Mouse (Mus musculus): ENCODE data around the gene Timm23. TPM values are rescaled to one million over a fixed set of nuclear protein-coding genes. Genes with fewer than 3 reads are reported as not detected.

Timm23 gene
- total and polyA plus RNA-seq, 3 experiments = 425 to 431 TPM; not detected in 1

- TF ChIP-seq ETS1 (IDR thresholded peaks at IDR 0.05; ENCODE audit: low read depth, low read length) = no peak
- TF ChIP-seq NELFE (IDR thresholded peaks at IDR 0.05; ENCODE audit: low read depth, low read length) = peak; percentile 80
- TF ChIP-seq NRF1 (IDR thresholded peaks at IDR 0.05; ENCODE audit: insufficient read depth, low read depth, low read length, poor library complexity, severe bottlenecking) = peak; percentile 82
- peak; percentile 78 for TF ChIP-seq ZNF384 (IDR thresholded peaks at IDR 0.05; ENCODE audit: low read depth, low read length)
Observed at GRCm38 (mm10) chr14:32159690-32160246, 41.9 kb downstream of the Timm23 start, which contains the start of gene Ncoa4 (continued).

DNA sequence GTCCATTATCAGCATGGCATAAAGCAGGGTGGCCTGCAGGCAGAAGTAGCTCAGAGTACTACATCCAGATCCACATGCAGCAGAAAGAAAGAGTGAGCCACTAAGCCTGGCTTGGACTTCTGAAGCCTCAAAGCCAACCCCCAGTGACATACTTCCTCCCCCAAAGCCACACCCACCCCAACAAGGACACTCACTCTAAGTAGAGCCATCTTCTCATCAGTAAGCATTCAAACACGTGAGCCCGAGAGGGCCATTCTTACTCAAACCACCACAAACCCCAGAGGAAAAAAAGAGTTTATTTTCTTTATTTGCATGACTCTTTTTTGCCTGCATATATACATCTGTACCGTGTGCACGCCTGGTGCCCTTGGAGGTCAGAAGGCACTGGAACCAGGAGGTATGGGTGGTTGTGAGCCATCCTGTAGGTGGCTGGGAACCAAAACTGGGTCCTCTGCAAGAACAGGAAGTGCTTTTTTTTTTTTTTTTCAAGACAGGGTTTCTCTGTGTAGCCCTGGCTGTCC lies 42.5 kb downstream of the Timm23 start:
- H3K9ac ChIP-seq (ENCODE audit: control insufficient read depth, low read depth, low read length, poor library complexity, severe bottlenecking) = peak overlapping the region; percentile 71
- DNase-seq (ENCODE audit: low read depth, low spot score) = peak; percentile 89
- peaks cover 0 to 15% of the 10 kb centered on the region in 2 experiments; a peak in 2 of 4 replicates for H3K4me1 ChIP-seq (ENCODE audit: control insufficient read depth in 1 of 2, insufficient read depth in 2 of 2, low read length in 2 of 2)
- no peak for TF ChIP-seq MAFK (IDR thresholded peaks at IDR 0.05; ENCODE audit: borderline replicate concordance, low read depth, low read length)
- TF ChIP-seq GATA1 (IDR thresholded peaks at IDR 0.05; ENCODE audit: low read depth, low read length) = no peak
- no peak for TF ChIP-seq SMC3 (IDR thresholded peaks at IDR 0.05; ENCODE audit: low read depth, low read length)
- no peak; the same call in 1 of the 2 replicates for TF ChIP-seq POLR2AphosphoS2 (IDR thresholded peaks at IDR 0.05; ENCODE audit: low read length)
- peak; percentile 86 for TF ChIP-seq MYC (IDR thresholded peaks at IDR 0.05; ENCODE audit: low read depth, low read length)
- peak; percentile 67; the same call in 1 of the 2 replicates for TF ChIP-seq NELFE (IDR thresholded peaks at IDR 0.05; ENCODE audit: low read depth, low read length)
- TF ChIP-seq UBTF (IDR thresholded peaks at IDR 0.05; ENCODE audit: borderline replicate concordance, insufficient read depth, low read depth, low read length) = no peak
- no peak for TF ChIP-seq CTCF (IDR thresholded peaks at IDR 0.05 in 2 of 3, conservative IDR thresholded peaks at IDR 0.05 in 1 of 3; ENCODE audit: control insufficient read depth in 1 of 3, insufficient read depth in 1 of 3, low read depth in 2 of 3, low read length in 3 of 3, poor library complexity in 1 of 3, severe bottlenecking in 1 of 3)
- no peak for TF ChIP-seq MEF2A (IDR thresholded peaks at IDR 0.05; ENCODE audit: extremely low read depth, insufficient replicate concordance, low read depth, low read length, poor library complexity, severe bottlenecking)
- TF ChIP-seq RCOR1 (IDR thresholded peaks at IDR 0.05; ENCODE audit: low read depth, low read length) = no peak
- no peak for TF ChIP-seq MAZ (IDR thresholded peaks at IDR 0.05; ENCODE audit: low read depth, low read length)
- TF ChIP-seq ZNF384 (IDR thresholded peaks at IDR 0.05; ENCODE audit: low read depth, low read length) = peak; percentile 93
- no peak for TF ChIP-seq GABPA (IDR thresholded peaks at IDR 0.05; ENCODE audit: low read depth, low read length)
- no peak for TF ChIP-seq CHD2 (IDR thresholded peaks at IDR 0.05; ENCODE audit: low read length)
- TF ChIP-seq ZMIZ1 (IDR thresholded peaks at IDR 0.05; ENCODE audit: low read depth, low read length) = no peak; the same call in 1 of the 2 replicates
- TF ChIP-seq JUND (IDR thresholded peaks at IDR 0.05; ENCODE audit: low read depth, low read length) = no peak
- no peak; the same call in 1 of the 2 replicates for TF ChIP-seq HCFC1 (IDR thresholded peaks at IDR 0.05; ENCODE audit: low read depth, low read length)
- 0 out of 2 replicates have a peak, but pooled peaks have one; percentile 12 for TF ChIP-seq TCF12 (IDR thresholded peaks at IDR 0.05; ENCODE audit: low read depth, low read length)
- TF ChIP-seq EP300 (IDR thresholded peaks at IDR 0.05; ENCODE audit: low read depth in 1 of 2, low read length in 2 of 2) = no peak
- TF ChIP-seq BHLHE40 (IDR thresholded peaks at IDR 0.05; ENCODE audit: borderline replicate concordance, low read depth, low read length) = peak; percentile 51; the same call in 1 of the 2 replicates
- TF ChIP-seq ZKSCAN1 (IDR thresholded peaks at IDR 0.05; ENCODE audit: low read depth, low read length) = no peak
- TF ChIP-seq E2F4 (IDR thresholded peaks at IDR 0.05; ENCODE audit: borderline replicate concordance, low read depth, low read length) = no peak
- peak; percentile 41; the same call in 1 of the 2 replicates for TF ChIP-seq ELF1 (IDR thresholded peaks at IDR 0.05; ENCODE audit: low read depth, low read length)
- no peak for TF ChIP-seq RAD21 (IDR thresholded peaks at IDR 0.05; ENCODE audit: low read depth, low read length)
- no peak for TF ChIP-seq NRF1 (IDR thresholded peaks at IDR 0.05; ENCODE audit: insufficient read depth, low read depth, low read length, poor library complexity, severe bottlenecking)
- TF ChIP-seq ETS1 (IDR thresholded peaks at IDR 0.05; ENCODE audit: low read depth, low read length) = no peak
- TF ChIP-seq USF1 (IDR thresholded peaks at IDR 0.05; ENCODE audit: low read depth, low read length) = peak; percentile 53; the same call in 1 of the 2 replicates
- no peak for TF ChIP-seq CHD1 (IDR thresholded peaks at IDR 0.05; ENCODE audit: low read depth, low read length)
- TF ChIP-seq POLR2AphosphoS5 (IDR thresholded peaks at IDR 0.05; ENCODE audit: borderline replicate concordance, low read depth, low read length) = no peak
- peak; percentile 54 to 81 for TF ChIP-seq POLR2A (IDR thresholded peaks at IDR 0.05; ENCODE audit: control insufficient read depth in 1 of 2, insufficient read depth in 1 of 2, low read depth in 1 of 2, low read length in 2 of 2, poor library complexity in 1 of 2)
- no peak for TF ChIP-seq SIN3A (IDR thresholded peaks at IDR 0.05; ENCODE audit: low read length)
- no peak for TF ChIP-seq KAT2A (conservative IDR thresholded peaks at IDR 0.05; ENCODE audit: low read depth, low read length)

More for the DNA sequence above, 42.5 kb downstream of the Timm23 start:
- Histone ChIP-seq H3K9me3 (replicated peaks; ENCODE audit: insufficient read depth, low read length) (no peaks in the 10 kb centered on the region), H3K4me3 (ENCODE audit: control insufficient read depth in 1 of 2, insufficient read depth in 1 of 2, low read depth in 2 of 2, low read length in 2 of 2) (peak overlapping the region; percentile 42 to 93), H3K27ac (ENCODE audit: control insufficient read depth, low read depth, low read length) (peak overlapping the region; percentile 87), H3K79me2 (ENCODE audit: control insufficient read depth, insufficient read depth, low read length, poor library complexity) (peaks cover 41% of the 10 kb centered on the region), H3K27me3 (ENCODE audit: control insufficient read depth in 1 of 2, insufficient read depth in 2 of 2, low read length in 2 of 2) (no peaks in the 10 kb centered on the region), H3K36me3 (ENCODE audit: control insufficient read depth in 1 of 2, insufficient read depth in 2 of 2, low read length in 2 of 2) (peaks cover 0 to 31% of the 10 kb centered on the region in 2 experiments; a peak in 2 of 4 replicates)
